Mouse (Mus musculus) left cerebral cortex, adult 2 months (tissue): ENCODE data around the gene Epb42. TPM values are rescaled to one million over a fixed set of nuclear protein-coding genes. Genes with fewer than 3 reads are reported as not detected.
"Not testable (repeated sequence)": the region's sequence is repeated elsewhere in the genome, so short reads cannot be mapped to it uniquely, and the experiment has no call there.

Experiments used
- DNase-seq, 2 experiments: peaks; one replicate each; pipeline ENCODE4 v3.0.0; 2021 to 2022; ENCODE audit warnings: low spot score in 2 of 2, mixed read lengths in 1 of 2; ENCODE audit errors: extremely low spot score in 1 of 2
- H3K27ac ChIP-seq: fragments of 200-600 bp; 2 replicates; pipeline ENCODE4 v1.8.1; 2022
- H3K4me3 ChIP-seq: fragments of 200-600 bp; 2 replicates; pipeline ENCODE4 v1.8.1; 2022
- CTCF ChIP-seq: fragments of 200-600 bp; IDR thresholded peaks from 2 replicates; pipeline ENCODE4 v1.8.1; 2022; ENCODE audit warnings: antibody characterized with exemption, mild to moderate bottlenecking, moderate library complexity
- intact Hi-C: fragments of 180-260 bp; cut with DNase I; formaldehyde crosslinking; loops from one replicate; pipeline ENCODE4 v1.15.1; 2025
- total RNA-seq, 2 experiments: library from RNA; stranded (reverse); gene quantifications; 2 replicates each; pipeline ENCODE4 v1.2.3; 2021

The Epb42 gene
- total RNA-seq, 2 experiments from 2014 or later, result not detected

- Histone ChIP-seq H3K4me3 (no peak overlapping the region), H3K27ac (no peak overlapping the region)
- DNase-seq, result peak in 1 of 2 experiments; percentile 16
- intact Hi-C loops, result loop anchor here (1.0 to 10.0 kb wide), 2 partner anchors 61 to 354 kb away; no protein-coding TSS in a partner anchor
- TF ChIP-seq CTCF, result peak; percentile 69
Measured at GRCm38 (mm10) chr2:121041098-121041497, 4.2 kb upstream of the Epb42 start.

GRCm38 (mm10) chr2:121039382-121039781, 2.5 kb upstream of the Epb42 start:
- intact Hi-C loops, result no loop called here
- no peak for TF ChIP-seq CTCF
- DNase-seq, result no peak
- Histone ChIP-seq H3K4me3 (no peak overlapping the region), H3K27ac (no peak overlapping the region)

- DNase-seq, H3K4me3 ChIP-seq, H3K27ac ChIP-seq, intact Hi-C loops: not testable (repeated sequence)
Measured at GRCm38 (mm10) chr2:121038851-121039250, 2.0 kb upstream of the Epb42 start.

- no peak overlapping the region for H3K4me3 ChIP-seq
- TF ChIP-seq CTCF, result no peak
- DNase-seq, result no peak
- no peak overlapping the region for H3K27ac ChIP-seq
- intact Hi-C loops, result no loop called here
Measured at GRCm38 (mm10) chr2:121022918-121023317, 14.0 kb downstream of the Epb42 start.

- Histone ChIP-seq H3K27ac (no peak overlapping the region), H3K4me3 (no peak overlapping the region)
- DNase-seq, result no peak
- no peak for TF ChIP-seq CTCF
- intact Hi-C loops, result no loop called here
Measured at GRCm38 (mm10) chr2:121017151-121017550, 19.7 kb downstream of the Epb42 start.

GRCm38 (mm10) chr2:121016226-121016625, 20.6 kb downstream of the Epb42 start:
- no peak for TF ChIP-seq CTCF
- intact Hi-C loops, result no loop called here
- DNase-seq, result no peak
- no peak overlapping the region for H3K4me3 ChIP-seq
- H3K27ac ChIP-seq, result no peak overlapping the region

GRCm38 (mm10) chr2:121015507-121015906, 21.4 kb downstream of the Epb42 start:
- TF ChIP-seq CTCF, result no peak
- H3K27ac ChIP-seq, result no peak overlapping the region
- no peak overlapping the region for H3K4me3 ChIP-seq
- DNase-seq, result no peak
- intact Hi-C loops, result no loop called here

GRCm38 (mm10) chr2:121012676-121013075, 24.2 kb downstream of the Epb42 start:
- no peak for TF ChIP-seq CTCF

GRCm38 (mm10) chr2:121009071-121009677, 27.7 kb downstream of the Epb42 start:
- no peak for TF ChIP-seq CTCF
- H3K27ac ChIP-seq, result no peak overlapping the region
- H3K4me3 ChIP-seq, result peak overlapping the region; percentile 88
- intact Hi-C loops, result loop anchor here (2.0 kb wide), 1 partner anchor 32 kb away; the partner anchor contains the start of gene Tmem62
- no peak for DNase-seq

More at GRCm38 (mm10) chr2:121012676-121013075, 24.2 kb downstream of the Epb42 start:
- DNase-seq, result no peak
- intact Hi-C loops, result no loop called here
- H3K27ac ChIP-seq, result no peak overlapping the region
- H3K4me3 ChIP-seq, result no peak overlapping the region

- H3K27ac ChIP-seq, result peak overlapping the region; percentile 84
- no peak for TF ChIP-seq CTCF
- no peak for DNase-seq
- intact Hi-C loops, result loop anchor here (2.0 kb wide), 1 partner anchor 32 kb away; the partner anchor contains the start of gene Tmem62
- peak overlapping the region; percentile 88 for H3K4me3 ChIP-seq
Measured at GRCm38 (mm10) chr2:121008664-121009007, 28.2 kb downstream of the Epb42 start.

GRCm38 (mm10) chr2:121007925-121008663, 28.8 kb downstream of the Epb42 start, which contains the start of gene Ccndbp1:
TSS of gene Ccndbp1 (plus strand) at chr2:121008403.
- no peak for TF ChIP-seq CTCF
- peak within 1 kb of the TSS; percentile 84 for H3K27ac ChIP-seq
- intact Hi-C loops, result loop anchor here (2.0 kb wide), 1 partner anchor 31 kb away; the partner anchor contains the start of gene Tmem62
- peak; percentile 74 to 83 for DNase-seq
- H3K4me3 ChIP-seq, result peak within 1 kb of the TSS; percentile 88

- Histone ChIP-seq H3K4me3 (no peak overlapping the region), H3K27ac (no peak overlapping the region)
- no peak for TF ChIP-seq CTCF
- intact Hi-C loops, result no loop called here
- no peak for DNase-seq
Measured at GRCm38 (mm10) chr2:121006986-121007385, 29.9 kb downstream of the Epb42 start.
